Mouse (Mus musculus): ENCODE data around the gene C330007P06Rik. TPM values are rescaled to one million over a fixed set of nuclear protein-coding genes. Genes with fewer than 3 reads are reported as not detected.

The C330007P06Rik gene
- 17.8 and 18.1 TPM in 2 replicates for polyA plus RNA-seq (2015; fragmentation: Nextera tagmentation; extraction: Ambion mirVana)

GRCm38 (mm10) chrX:36873765-36874164, at the start of gene C330007P06Rik, which contains the start of gene Ube2a:
Gene C330007P06Rik, minus strand, starts transcription at chrX:36874111.
Gene Ube2a, plus strand, starts transcription at chrX:36873900.
- peak; percentile 18 for ATAC-seq
- no peak for TF ChIP-seq CTCF (IDR thresholded peaks at IDR 0.05; ENCODE audit: low read depth)
- Histone ChIP-seq H3K4me2 (replicated peaks; ENCODE audit: low read depth) (peak within 1 kb of the TSS; percentile 65), H3K27ac (ENCODE audit: low read depth, low read length) (peak within 1 kb of the TSS; percentile 80), H3K4me1 (replicated peaks; ENCODE audit: control insufficient read depth, insufficient read depth, low read length) (no peaks in the 10 kb centered on the region), H3K9me3 (ENCODE audit: control insufficient read depth) (no peaks in the 10 kb centered on the region), H3K4me3 (ENCODE audit: low read depth, low read length) (peak within 1 kb of the TSS; percentile 71), H3K9ac (ENCODE audit: low read depth, low read length) (peak within 1 kb of the TSS; percentile 83), H3K27me3 (replicated peaks; ENCODE audit: control insufficient read depth, insufficient read depth, low read length) (no peaks in the 10 kb centered on the region), H3K36me3 (ENCODE audit: control insufficient read depth, insufficient read depth) (peaks cover 5% of the 10 kb centered on the region; the same call in 1 of the 2 replicates)
- WGBS, result 24% methylated on average over 8 of the region's 8 CpGs

- no peak for TF ChIP-seq CTCF (IDR thresholded peaks at IDR 0.05; ENCODE audit: low read depth)
- Histone ChIP-seq H3K4me2 (replicated peaks; ENCODE audit: low read depth) (no peak overlapping the region), H3K36me3 (ENCODE audit: control insufficient read depth, insufficient read depth) (no peaks in the 10 kb centered on the region), H3K27me3 (replicated peaks; ENCODE audit: control insufficient read depth, insufficient read depth, low read length) (no peaks in the 10 kb centered on the region), H3K9ac (ENCODE audit: low read depth, low read length) (no peak overlapping the region), H3K4me3 (ENCODE audit: low read depth, low read length) (no peak overlapping the region), H3K4me1 (replicated peaks; ENCODE audit: control insufficient read depth, insufficient read depth, low read length) (no peaks in the 10 kb centered on the region), H3K27ac (ENCODE audit: low read depth, low read length) (no peak overlapping the region), H3K9me3 (ENCODE audit: control insufficient read depth) (no peaks in the 10 kb centered on the region)
- no peak for ATAC-seq
- WGBS, result 82% methylated on average over 4 of the region's 4 CpGs
Measured at GRCm38 (mm10) chrX:36921346-36921745, 47.4 kb upstream of the C330007P06Rik start.

GRCm38 (mm10) chrX:36917749-36918148, 43.8 kb upstream of the C330007P06Rik start:
- Histone ChIP-seq H3K27ac (ENCODE audit: low read depth, low read length) (no peak overlapping the region), H3K9me3 (ENCODE audit: control insufficient read depth) (no peaks in the 10 kb centered on the region), H3K4me2 (replicated peaks; ENCODE audit: low read depth) (no peak overlapping the region), H3K36me3 (ENCODE audit: control insufficient read depth, insufficient read depth) (no peaks in the 10 kb centered on the region), H3K27me3 (replicated peaks; ENCODE audit: control insufficient read depth, insufficient read depth, low read length) (no peaks in the 10 kb centered on the region), H3K4me3 (ENCODE audit: low read depth, low read length) (no peak overlapping the region), H3K9ac (ENCODE audit: low read depth, low read length) (no peak overlapping the region), H3K4me1 (replicated peaks; ENCODE audit: control insufficient read depth, insufficient read depth, low read length) (no peaks in the 10 kb centered on the region)
- WGBS, result 71% methylated on average over 1 of the region's 1 CpGs
- TF ChIP-seq CTCF (IDR thresholded peaks at IDR 0.05; ENCODE audit: low read depth), result no peak
- no peak for ATAC-seq

DNA sequence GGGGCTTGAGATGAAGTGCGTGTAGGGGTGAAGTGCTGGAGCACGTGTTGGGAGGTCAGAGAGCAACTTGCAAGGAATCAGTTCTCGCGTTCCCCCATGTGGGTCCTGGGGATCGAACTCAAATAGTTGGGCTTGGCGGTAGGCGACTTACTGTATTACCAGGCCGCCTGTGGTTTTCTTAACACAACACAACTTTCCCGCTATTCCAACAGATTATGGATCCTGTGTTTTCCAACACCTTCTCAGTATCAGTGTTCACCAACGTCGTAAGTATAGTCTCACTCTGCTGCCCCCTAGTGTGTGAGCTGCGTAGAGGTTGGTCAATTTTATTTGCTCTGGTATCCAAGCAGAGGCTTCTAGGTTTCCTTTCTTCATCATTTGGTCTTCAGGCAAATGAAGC, 37.4 kb upstream of the C330007P06Rik start:
- Histone ChIP-seq H3K27me3 (replicated peaks; ENCODE audit: control insufficient read depth, insufficient read depth, low read length) (no peaks in the 10 kb centered on the region), H3K4me2 (replicated peaks; ENCODE audit: low read depth) (no peak overlapping the region), H3K9me3 (ENCODE audit: control insufficient read depth) (no peaks in the 10 kb centered on the region), H3K4me3 (ENCODE audit: low read depth, low read length) (no peak overlapping the region), H3K4me1 (replicated peaks; ENCODE audit: control insufficient read depth, insufficient read depth, low read length) (no peaks in the 10 kb centered on the region), H3K36me3 (ENCODE audit: control insufficient read depth, insufficient read depth) (no peaks in the 10 kb centered on the region), H3K27ac (ENCODE audit: low read depth, low read length) (no peak overlapping the region), H3K9ac (ENCODE audit: low read depth, low read length) (no peak overlapping the region)
- TF ChIP-seq CTCF (IDR thresholded peaks at IDR 0.05; ENCODE audit: low read depth), result peak; percentile 75
- 47% methylated on average over 12 of the region's 12 CpGs for WGBS
- ATAC-seq, result no peak

GRCm38 (mm10) chrX:36906539-36906938, 32.6 kb upstream of the C330007P06Rik start:
- Histone ChIP-seq H3K4me1 (replicated peaks; ENCODE audit: control insufficient read depth, insufficient read depth, low read length) (no peaks in the 10 kb centered on the region), H3K27me3 (replicated peaks; ENCODE audit: control insufficient read depth, insufficient read depth, low read length) (no peaks in the 10 kb centered on the region), H3K4me3 (ENCODE audit: low read depth, low read length) (no peak overlapping the region), H3K9me3 (ENCODE audit: control insufficient read depth) (no peaks in the 10 kb centered on the region), H3K36me3 (ENCODE audit: control insufficient read depth, insufficient read depth) (no peaks in the 10 kb centered on the region), H3K4me2 (replicated peaks; ENCODE audit: low read depth) (no peak overlapping the region), H3K9ac (ENCODE audit: low read depth, low read length) (no peak overlapping the region), H3K27ac (ENCODE audit: low read depth, low read length) (no peak overlapping the region)
- no peak for ATAC-seq
- TF ChIP-seq CTCF (IDR thresholded peaks at IDR 0.05; ENCODE audit: low read depth), result peak; percentile 49
- 39% methylated on average over 5 of the region's 5 CpGs for WGBS

DNA sequence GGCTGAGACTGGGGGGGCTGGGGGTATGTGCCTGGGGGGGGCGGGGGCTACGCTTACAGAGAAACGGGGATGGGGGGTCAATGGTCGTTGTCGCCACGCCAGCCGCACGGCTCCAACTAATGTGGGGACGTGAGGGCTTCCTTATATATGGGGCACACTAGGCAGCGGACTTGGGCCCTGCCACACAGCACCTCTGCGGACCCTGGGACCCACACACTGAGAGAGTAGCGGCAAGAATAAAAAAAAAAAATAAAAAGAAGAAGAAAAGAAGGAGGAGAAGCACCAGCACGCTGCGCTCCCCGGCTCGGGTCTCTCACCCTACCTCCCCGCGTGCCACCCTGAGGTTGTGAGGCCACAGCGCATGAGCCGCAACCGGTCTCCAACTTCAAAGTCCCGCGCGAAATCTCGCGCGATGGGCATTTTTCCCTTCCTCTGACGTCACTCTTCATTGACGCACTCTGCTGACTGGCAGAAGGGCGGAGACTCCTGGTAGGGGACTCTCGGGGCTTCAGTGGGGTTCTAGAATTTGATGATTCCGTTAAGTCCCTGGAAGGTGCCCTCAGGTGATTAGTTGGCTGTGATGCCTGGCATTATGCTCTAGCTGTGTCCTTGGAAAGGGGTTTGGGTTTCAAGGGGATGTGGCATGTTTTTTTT, 29.3 kb upstream of the C330007P06Rik start:
- peak overlapping the region; percentile 23; the same call in 1 of the 2 replicates for H3K27ac ChIP-seq (ENCODE audit: low read depth, low read length)
- TF ChIP-seq CTCF (IDR thresholded peaks at IDR 0.05; ENCODE audit: low read depth), result peak; percentile 17; the same call in 1 of the 2 replicates
- WGBS, result 17% methylated on average over 31 of the region's 32 CpGs

More for the DNA sequence above, 29.3 kb upstream of the C330007P06Rik start:
- Histone ChIP-seq H3K4me3 (ENCODE audit: low read depth, low read length) (peak overlapping the region; percentile 47), H3K27me3 (replicated peaks; ENCODE audit: control insufficient read depth, insufficient read depth, low read length) (no peaks in the 10 kb centered on the region), H3K9me3 (ENCODE audit: control insufficient read depth) (no peaks in the 10 kb centered on the region), H3K4me2 (replicated peaks; ENCODE audit: low read depth) (peak overlapping the region; percentile 76), H3K36me3 (ENCODE audit: control insufficient read depth, insufficient read depth) (no peaks in the 10 kb centered on the region), H3K4me1 (replicated peaks; ENCODE audit: control insufficient read depth, insufficient read depth, low read length) (no peaks in the 10 kb centered on the region), H3K9ac (ENCODE audit: low read depth, low read length) (peak overlapping the region; percentile 46)
- ATAC-seq, result peak; percentile 89
